Mouse (Mus musculus): Measurements from ENCODE around the gene Pcdh9. TPM values are rescaled to one million over a fixed set of nuclear protein-coding genes. Genes with fewer than 3 reads are reported as not detected.
"Not testable (repeated sequence)": the region's sequence is repeated elsewhere in the genome, so short reads cannot be mapped to it uniquely, and the experiment has no call there.

The Pcdh9 gene
- polyA plus RNA-seq, 1 experiment from 2014 or later, result 19.3 TPM

DNA sequence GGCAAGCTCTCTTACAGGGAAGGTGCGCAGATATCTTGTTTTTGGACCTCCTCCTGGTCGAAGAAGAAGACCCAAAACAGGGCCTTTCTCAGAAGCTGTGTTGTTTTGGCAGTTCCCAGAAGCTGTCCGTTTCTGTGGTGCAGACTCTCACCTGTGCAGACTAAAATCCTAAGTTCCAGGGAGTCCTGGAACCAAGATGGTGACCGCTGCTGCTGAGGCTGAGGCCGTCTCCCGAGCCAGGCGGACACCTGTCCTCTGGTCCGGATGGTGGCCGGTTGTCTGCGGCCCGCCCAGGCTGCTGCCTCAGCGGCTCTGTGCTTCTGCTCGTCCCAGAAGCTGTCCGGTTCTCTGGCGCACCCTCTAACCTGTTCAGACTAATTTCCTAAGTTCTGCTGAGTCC lies 675.6 kb downstream of the Pcdh9 start:
- ATAC-seq (replicated peaks; ENCODE audit: low FRiP score); H3K36me3 ChIP-seq; H3K9ac ChIP-seq; H3K4me2 ChIP-seq; H3K27ac ChIP-seq; H3K27me3 ChIP-seq; H3K9me3 ChIP-seq (replicated peaks); H3K4me3 ChIP-seq (replicated peaks); H3K4me1 ChIP-seq: not testable (repeated sequence)
- 91% methylated on average over 6 of the region's 15 CpGs for WGBS

- Histone ChIP-seq H3K36me3 (no peaks in the 10 kb centered on the region), H3K27me3 (no peaks in the 10 kb centered on the region), H3K9me3 (replicated peaks) (no peaks in the 10 kb centered on the region), H3K4me3 (replicated peaks) (no peak overlapping the region), H3K9ac (no peak overlapping the region), H3K27ac (no peak overlapping the region), H3K4me2 (no peak overlapping the region), H3K4me1 (no peaks in the 10 kb centered on the region)
- ATAC-seq (replicated peaks; ENCODE audit: low FRiP score), result no peak
- WGBS, result 58% methylated on average over 2 of the region's 2 CpGs
Measured at GRCm38 (mm10) chr14:93199791-93200190, 690.7 kb downstream of the Pcdh9 start.

DNA sequence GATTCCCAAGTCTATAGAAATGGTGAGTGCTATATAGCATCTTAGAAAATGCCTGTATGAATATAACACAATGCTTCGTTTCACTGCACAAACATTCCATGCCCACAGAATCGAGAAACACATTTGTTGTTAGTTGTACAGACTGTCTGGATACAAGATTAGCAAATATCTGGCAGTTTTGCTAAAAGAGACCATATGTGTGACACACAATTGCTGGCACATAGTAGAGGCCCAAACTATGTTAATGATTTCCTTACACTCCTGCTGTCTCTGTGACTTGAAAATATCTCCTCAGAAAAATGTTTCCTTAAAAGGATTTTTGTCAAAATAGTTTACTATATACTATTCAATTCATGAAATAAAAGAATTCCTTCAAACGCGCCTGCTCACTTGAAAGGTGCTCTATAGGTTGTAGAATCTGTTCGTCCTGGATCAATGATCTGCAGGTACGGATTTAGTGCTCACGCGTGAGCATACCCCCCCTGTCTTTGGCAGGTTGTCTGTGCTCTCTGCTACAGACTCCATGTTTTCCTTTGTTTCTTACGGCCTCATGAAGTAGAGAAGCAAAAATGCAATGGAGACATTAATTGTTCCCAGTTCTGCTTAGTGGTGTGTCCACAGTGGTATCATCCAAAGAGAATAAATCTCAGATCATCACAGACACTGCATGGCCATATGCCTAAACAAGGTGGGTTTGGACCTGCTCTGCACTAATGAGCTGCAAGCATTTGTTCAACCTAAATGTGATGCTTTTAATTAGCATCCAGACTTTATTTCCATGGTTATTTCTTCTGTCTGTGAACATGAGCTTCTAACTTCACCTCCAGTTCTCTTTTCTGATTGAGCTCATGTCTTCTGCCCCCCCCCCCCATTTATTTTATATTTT lies 707.6 kb downstream of the Pcdh9 start:
- H3K9ac ChIP-seq, result no peak overlapping the region
- H3K36me3 ChIP-seq, result no peaks in the 10 kb centered on the region
- H3K4me1 ChIP-seq, result no peaks in the 10 kb centered on the region
- H3K4me3 ChIP-seq (replicated peaks), result no peak overlapping the region
- 93% methylated on average over 9 of the region's 9 CpGs for WGBS
- H3K9me3 ChIP-seq (replicated peaks), result no peaks in the 10 kb centered on the region
- no peaks in the 10 kb centered on the region for H3K27me3 ChIP-seq
- no peak for ATAC-seq (replicated peaks; ENCODE audit: low FRiP score)
- H3K4me2 ChIP-seq, result no peak overlapping the region
- no peak overlapping the region for H3K27ac ChIP-seq

- Histone ChIP-seq H3K4me3 (replicated peaks) (no peak overlapping the region), H3K9ac (no peak overlapping the region), H3K4me1 (no peaks in the 10 kb centered on the region), H3K9me3 (replicated peaks) (no peaks in the 10 kb centered on the region), H3K4me2 (no peak overlapping the region), H3K27me3 (no peaks in the 10 kb centered on the region), H3K36me3 (no peaks in the 10 kb centered on the region), H3K27ac (no peak overlapping the region)
- ATAC-seq (replicated peaks; ENCODE audit: low FRiP score), result no peak
Measured at GRCm38 (mm10) chr14:93169201-93169600, 721.3 kb downstream of the Pcdh9 start.

GRCm38 (mm10) chr14:93168367-93168766 lies 722.1 kb downstream of the Pcdh9 start:
- 57% methylated on average over 2 of the region's 2 CpGs for WGBS
- ATAC-seq (replicated peaks; ENCODE audit: low FRiP score), result no peak
- no peak overlapping the region for H3K4me3 ChIP-seq (replicated peaks)

DNA sequence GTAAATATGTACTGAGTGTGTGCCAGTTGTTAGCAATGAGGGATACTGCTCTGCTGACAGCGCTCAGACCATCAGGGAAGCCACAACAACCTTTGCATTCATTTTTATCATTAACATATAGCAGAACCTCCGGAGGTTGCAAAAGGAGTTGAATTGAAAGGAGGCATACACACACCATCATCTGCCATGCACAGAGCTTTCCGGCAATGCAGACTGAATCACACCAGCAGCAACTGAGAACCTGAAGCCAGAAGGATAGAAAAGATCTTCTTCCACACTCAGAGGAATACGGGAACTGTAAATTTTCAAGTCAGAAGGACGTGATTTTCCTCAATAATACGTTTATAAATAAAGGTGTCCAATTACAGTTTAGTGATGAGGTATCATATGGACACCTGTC lies 747.1 kb downstream of the Pcdh9 start:
- Histone ChIP-seq H3K9ac (no peak overlapping the region), H3K36me3 (no peaks in the 10 kb centered on the region), H3K4me1 (no peaks in the 10 kb centered on the region), H3K9me3 (replicated peaks) (no peaks in the 10 kb centered on the region), H3K4me3 (replicated peaks) (no peak overlapping the region), H3K27ac (no peak overlapping the region), H3K4me2 (no peak overlapping the region), H3K27me3 (no peaks in the 10 kb centered on the region)
- ATAC-seq (replicated peaks; ENCODE audit: low FRiP score), result no peak
- 89% methylated on average over 6 of the region's 6 CpGs for WGBS

More at GRCm38 (mm10) chr14:93168367-93168766, 722.1 kb downstream of the Pcdh9 start:
- H3K27me3 ChIP-seq, result no peaks in the 10 kb centered on the region
- H3K4me2 ChIP-seq, result no peak overlapping the region
- no peak overlapping the region for H3K9ac ChIP-seq
- no peaks in the 10 kb centered on the region for H3K36me3 ChIP-seq
- no peaks in the 10 kb centered on the region for H3K4me1 ChIP-seq
- H3K9me3 ChIP-seq (replicated peaks), result no peaks in the 10 kb centered on the region
- no peak overlapping the region for H3K27ac ChIP-seq

DNA sequence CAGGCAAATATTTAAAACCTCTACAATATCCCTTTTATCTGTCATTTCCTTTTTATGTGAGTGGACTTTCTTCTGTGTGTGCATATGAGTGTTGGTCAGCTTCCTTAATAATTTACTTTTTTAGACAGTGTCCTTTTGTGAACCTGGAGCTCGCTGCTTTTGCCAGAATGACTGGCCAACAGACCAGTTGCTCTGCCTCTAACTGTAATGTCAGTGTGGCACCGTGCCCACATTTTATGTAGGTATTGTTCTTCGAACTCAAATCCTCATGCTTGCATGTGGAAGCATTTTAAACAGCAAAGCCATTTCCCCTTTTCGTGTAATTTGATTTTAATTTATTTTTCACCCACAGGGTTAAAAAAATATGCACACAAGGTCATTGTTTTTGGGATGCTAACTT lies 748.4 kb downstream of the Pcdh9 start:
- H3K27ac ChIP-seq, result no peak overlapping the region
- no peaks in the 10 kb centered on the region for H3K4me1 ChIP-seq
- H3K9me3 ChIP-seq (replicated peaks), result no peaks in the 10 kb centered on the region
- H3K4me2 ChIP-seq, result no peak overlapping the region
- no peak overlapping the region for H3K9ac ChIP-seq
- H3K27me3 ChIP-seq, result no peaks in the 10 kb centered on the region
- ATAC-seq (replicated peaks; ENCODE audit: low FRiP score), result no peak
- WGBS, result 74% methylated on average over 4 of the region's 4 CpGs
- H3K36me3 ChIP-seq, result no peaks in the 10 kb centered on the region
- no peak overlapping the region for H3K4me3 ChIP-seq (replicated peaks)

GRCm38 (mm10) chr14:93126993-93127392 lies 763.5 kb downstream of the Pcdh9 start:
- 92% methylated on average over 3 of the region's 3 CpGs for WGBS
- H3K4me1 ChIP-seq, result no peaks in the 10 kb centered on the region
- H3K36me3 ChIP-seq, result no peaks in the 10 kb centered on the region
- H3K4me3 ChIP-seq (replicated peaks), result no peak overlapping the region
- no peak overlapping the region for H3K9ac ChIP-seq
- no peaks in the 10 kb centered on the region for H3K27me3 ChIP-seq
- no peak overlapping the region for H3K27ac ChIP-seq
- no peaks in the 10 kb centered on the region for H3K9me3 ChIP-seq (replicated peaks)
- no peak for ATAC-seq (replicated peaks; ENCODE audit: low FRiP score)
- no peak overlapping the region for H3K4me2 ChIP-seq

- no peaks in the 10 kb centered on the region for H3K9me3 ChIP-seq (replicated peaks)
- ATAC-seq (replicated peaks; ENCODE audit: low FRiP score), result no peak
- no peak overlapping the region for H3K4me2 ChIP-seq
- no peak overlapping the region for H3K4me3 ChIP-seq (replicated peaks)
- 46% methylated on average over 2 of the region's 2 CpGs for WGBS
- H3K9ac ChIP-seq, result no peak overlapping the region
- no peaks in the 10 kb centered on the region for H3K36me3 ChIP-seq
- no peak overlapping the region for H3K27ac ChIP-seq
- H3K4me1 ChIP-seq, result no peaks in the 10 kb centered on the region
- H3K27me3 ChIP-seq, result no peaks in the 10 kb centered on the region
Measured at GRCm38 (mm10) chr14:93102755-93103154, 787.7 kb downstream of the Pcdh9 start.

GRCm38 (mm10) chr14:93095081-93095480 lies 795.4 kb downstream of the Pcdh9 start:
- ATAC-seq (replicated peaks; ENCODE audit: low FRiP score), result no peak
- no peak overlapping the region for H3K4me3 ChIP-seq (replicated peaks)
- H3K4me1 ChIP-seq, result no peaks in the 10 kb centered on the region
- no peak overlapping the region for H3K4me2 ChIP-seq
- no peak overlapping the region for H3K9ac ChIP-seq
- no peaks in the 10 kb centered on the region for H3K36me3 ChIP-seq
- H3K9me3 ChIP-seq (replicated peaks), result no peaks in the 10 kb centered on the region
- H3K27ac ChIP-seq, result no peak overlapping the region
- H3K27me3 ChIP-seq, result no peaks in the 10 kb centered on the region
- 65% methylated on average over 2 of the region's 2 CpGs for WGBS

- WGBS, result 78% methylated on average over 4 of the region's 4 CpGs
- no peak overlapping the region for H3K27ac ChIP-seq
- no peaks in the 10 kb centered on the region for H3K9me3 ChIP-seq (replicated peaks)
- H3K36me3 ChIP-seq, result no peaks in the 10 kb centered on the region
- no peaks in the 10 kb centered on the region for H3K27me3 ChIP-seq
- no peak overlapping the region for H3K4me2 ChIP-seq
- no peak overlapping the region for H3K4me3 ChIP-seq (replicated peaks)
- no peak overlapping the region for H3K9ac ChIP-seq
- no peak for ATAC-seq (replicated peaks; ENCODE audit: low FRiP score)
- H3K4me1 ChIP-seq, result no peaks in the 10 kb centered on the region
Measured at GRCm38 (mm10) chr14:93092806-93093205, 797.7 kb downstream of the Pcdh9 start.

DNA sequence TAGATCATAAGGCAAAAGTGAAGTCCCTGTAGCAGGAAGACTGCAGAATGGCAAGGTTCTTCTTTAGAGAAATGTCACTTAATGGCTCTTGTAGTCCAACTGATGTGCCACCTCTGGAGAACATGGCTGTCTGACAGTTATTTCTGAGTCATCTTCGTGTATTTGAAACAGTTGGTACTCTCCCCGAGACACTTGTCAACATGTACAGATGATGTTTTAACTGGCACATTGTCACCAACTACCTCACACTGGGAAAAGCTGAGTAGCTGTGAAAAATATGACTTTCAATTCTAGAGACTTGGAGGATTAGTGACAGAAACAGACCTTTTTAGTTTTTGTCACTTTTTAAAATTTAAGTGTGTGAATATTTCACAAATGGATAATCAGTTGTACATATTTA lies 804.8 kb downstream of the Pcdh9 start:
- Histone ChIP-seq H3K4me2 (no peak overlapping the region), H3K36me3 (no peaks in the 10 kb centered on the region), H3K9me3 (replicated peaks) (no peaks in the 10 kb centered on the region), H3K27ac (no peak overlapping the region), H3K27me3 (no peaks in the 10 kb centered on the region), H3K4me3 (replicated peaks) (no peak overlapping the region), H3K9ac (no peak overlapping the region), H3K4me1 (no peaks in the 10 kb centered on the region)
- ATAC-seq (replicated peaks; ENCODE audit: low FRiP score), result no peak
- WGBS, result 87% methylated on average over 2 of the region's 2 CpGs

GRCm38 (mm10) chr14:93083140-93083539 lies 807.3 kb downstream of the Pcdh9 start:
- Histone ChIP-seq H3K36me3 (no peaks in the 10 kb centered on the region), H3K9me3 (replicated peaks) (no peaks in the 10 kb centered on the region), H3K4me2 (no peak overlapping the region), H3K9ac (no peak overlapping the region), H3K27ac (no peak overlapping the region), H3K4me1 (no peaks in the 10 kb centered on the region), H3K4me3 (replicated peaks) (no peak overlapping the region), H3K27me3 (no peaks in the 10 kb centered on the region)
- ATAC-seq (replicated peaks; ENCODE audit: low FRiP score), result no peak
- 30% methylated on average over 2 of the region's 2 CpGs for WGBS

Measured in kidney, embryonic 15.5 days (tissue).